Mouse (Mus musculus) frontal cortex, postnatal 36 days (tissue): ENCODE results near the gene Cldn9.

Source experiments
- DNase-seq, 2 experiments: peaks; one replicate each; pipeline ENCODE4 v3.0.0; 2022; ENCODE audit warnings: low spot score in 2 of 2

Cldn9 gene

GRCm38 (mm10) chr17:23651363-23651762 is 32.5 kb downstream of the Cldn9 start:
- DNase-seq, result no peak

GRCm38 (mm10) chr17:23645894-23646293 is 37.9 kb downstream of the Cldn9 start:
- no peak for DNase-seq

GRCm38 (mm10) chr17:23644613-23645495 is 39.0 kb downstream of the Cldn9 start, which contains the start of gene Mmp25:
Mmp25 (minus strand) TSS chr17:23645277.
- no peak for DNase-seq
